Mouse (Mus musculus): ENCODE data around the gene Mtrr.

DNA sequence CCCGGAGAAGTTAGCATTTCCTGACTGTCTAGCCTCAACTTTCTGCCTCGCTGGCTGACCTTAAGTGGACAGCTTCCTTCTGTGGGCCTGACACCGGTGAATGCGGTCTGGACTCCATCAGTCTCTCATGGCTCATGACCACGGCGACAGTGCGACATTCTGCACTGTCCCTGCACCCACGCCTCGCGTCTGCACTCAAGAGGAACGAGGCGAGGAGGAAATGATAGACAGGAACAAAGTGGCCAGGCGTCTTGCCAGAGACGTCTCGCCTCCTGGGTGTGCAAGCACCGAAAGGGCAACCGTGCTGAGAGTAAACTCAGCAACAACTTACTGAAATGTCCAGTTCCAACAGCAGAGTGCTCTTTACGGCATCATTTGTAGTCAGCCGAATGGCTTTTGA is 9.7 kb downstream of the Mtrr start:
- TF ChIP-seq CTCF (IDR thresholded peaks at IDR 0.05; ENCODE audit: borderline replicate concordance, extremely low read depth, insufficient read depth, insufficient read length) = no peak
- TF ChIP-seq POLR2A (IDR thresholded peaks at IDR 0.05; ENCODE audit: borderline replicate concordance, extremely low read depth, insufficient read depth, insufficient read length, poor library complexity, severe bottlenecking) = no peak
